Mouse (Mus musculus) E14TG2a.4 (cell line): ENCODE data around the gene Vnn3.

ENCODE experiments used
- H3K27me3 ChIP-seq: 2 replicates; pipeline ENCODE4 v1.6.1; 2014; ENCODE audit warnings: low read length, control low read depth; ENCODE audit not compliant: insufficient read depth
- H3K36me3 ChIP-seq: 2 replicates; pipeline ENCODE4 v1.6.1; 2014; ENCODE audit warnings: low read length, control low read depth; ENCODE audit not compliant: insufficient read depth
- H3K4me1 ChIP-seq: replicated peaks from 2 replicates; pipeline ENCODE4 v1.6.1; 2014; ENCODE audit warnings: low read depth, low read length, control low read depth
- H3K4me3 ChIP-seq: replicated peaks from 2 replicates; pipeline ENCODE4 v1.5.1; 2014; ENCODE audit warnings: mild to moderate bottlenecking, low read length
- H3K9me3 ChIP-seq: 2 replicates; pipeline ENCODE4 v1.6.1; 2014; ENCODE audit warnings: low read length, control low read depth
- CTCF ChIP-seq: conservative IDR thresholded peaks from 2 replicates; pipeline ENCODE4 v1.5.1; 2014; ENCODE audit warnings: low read length
- NANOG ChIP-seq: IDR thresholded peaks from 2 replicates; pipeline ENCODE4 v1.6.1; 2014; ENCODE audit warnings: borderline replicate concordance, low read length, mixed read lengths
- POU5F1 ChIP-seq: IDR thresholded peaks from 2 replicates; pipeline ENCODE4 v1.6.1; 2014; ENCODE audit warnings: low read length, borderline replicate concordance

Vnn3 gene

DNA sequence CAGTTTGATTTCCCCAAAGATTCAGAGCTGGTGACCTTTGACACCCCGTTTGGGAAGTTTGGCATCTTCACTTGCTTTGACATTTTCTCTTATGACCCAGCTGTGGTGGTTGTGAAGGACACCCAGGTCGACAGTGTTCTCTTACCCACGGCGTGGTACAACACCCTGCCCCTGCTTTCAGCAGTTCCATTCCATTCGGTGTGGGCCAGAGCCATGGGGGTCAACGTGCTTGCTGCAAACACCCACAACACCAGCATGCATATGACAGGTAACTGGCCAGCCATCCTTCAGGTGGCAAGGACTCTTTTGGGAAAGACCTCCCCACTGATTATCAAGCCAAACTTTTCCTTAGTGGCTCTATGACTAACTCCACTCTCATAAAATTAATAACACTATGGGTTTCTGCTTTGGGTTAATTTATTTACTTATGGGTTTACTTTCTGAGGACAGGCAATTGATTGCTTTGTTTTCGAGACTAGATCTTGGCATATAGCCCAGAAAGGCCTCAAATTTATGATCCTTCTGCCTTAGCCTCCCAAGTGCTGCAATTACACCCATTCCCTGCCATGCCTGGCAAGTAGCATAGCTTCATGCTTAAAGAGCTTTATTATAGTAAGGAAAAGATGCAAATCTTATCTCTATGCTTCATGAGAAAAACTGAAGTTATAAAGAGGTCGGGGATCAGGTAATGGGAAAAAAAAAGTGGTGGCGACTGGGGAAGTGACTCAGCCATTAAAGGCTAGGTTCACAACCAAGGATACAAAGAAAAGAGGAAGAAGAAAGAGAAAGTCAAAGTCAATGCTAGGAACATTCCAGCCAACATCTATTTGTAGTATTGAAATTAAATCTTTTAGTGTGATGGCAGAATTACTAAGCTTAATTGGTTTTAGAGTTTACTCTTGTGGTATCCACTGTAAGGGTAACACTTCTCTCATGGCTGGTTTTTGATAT is 13.4 kb downstream of the Vnn3 start:
- Histone ChIP-seq H3K9me3 (peaks cover 75% of the 10 kb centered on the region), H3K27me3 (no peaks in the 10 kb centered on the region), H3K36me3 (no peaks in the 10 kb centered on the region), H3K4me1 (no peaks in the 10 kb centered on the region), H3K4me3 (no peak overlapping the region)
- TF ChIP-seq CTCF (no peak), POU5F1 (no peak), NANOG (no peak)

DNA sequence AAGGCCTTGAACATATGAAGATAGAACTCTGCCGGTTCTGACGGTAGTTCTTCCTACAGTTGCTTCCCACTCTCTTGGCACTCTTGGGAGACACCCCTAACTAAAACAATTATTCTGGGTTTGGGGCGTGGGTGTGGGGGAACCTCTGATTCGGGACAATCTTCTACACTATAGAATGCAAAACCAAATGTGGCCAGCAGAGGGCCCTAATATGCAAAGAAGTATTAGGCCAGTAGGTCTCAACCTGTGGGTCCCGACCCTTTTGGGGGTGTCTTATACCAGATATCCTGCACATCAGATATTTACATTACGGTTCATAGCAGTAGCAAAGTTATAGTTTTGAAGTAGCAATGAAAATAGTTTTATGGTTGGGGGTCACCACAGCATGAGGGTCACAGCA is 29.4 kb downstream of the Vnn3 start:
- no peaks in the 10 kb centered on the region for H3K36me3 ChIP-seq
- H3K4me1 ChIP-seq = no peaks in the 10 kb centered on the region
- TF ChIP-seq NANOG = no peak
- no peak for TF ChIP-seq POU5F1
- no peak; the same call in 1 of the 2 replicates for TF ChIP-seq CTCF

GRCm38 (mm10) chr10:23884910-23885309 is 33.6 kb downstream of the Vnn3 start:
- Histone ChIP-seq H3K9me3 (peaks cover 24% of the 10 kb centered on the region), H3K36me3 (no peaks in the 10 kb centered on the region), H3K27me3 (no peaks in the 10 kb centered on the region), H3K4me1 (no peaks in the 10 kb centered on the region), H3K4me3 (no peak overlapping the region)
- TF ChIP-seq NANOG (no peak), POU5F1 (no peak), CTCF (no peak)

More for the DNA sequence above, 29.4 kb downstream of the Vnn3 start:
- Histone ChIP-seq H3K27me3 (no peaks in the 10 kb centered on the region), H3K4me3 (no peak overlapping the region), H3K9me3 (peaks cover 45% of the 10 kb centered on the region)

- H3K4me1 ChIP-seq = no peaks in the 10 kb centered on the region
- H3K4me3 ChIP-seq = no peak overlapping the region
- no peaks in the 10 kb centered on the region for H3K27me3 ChIP-seq
- no peaks in the 10 kb centered on the region for H3K36me3 ChIP-seq
- no peak for TF ChIP-seq CTCF
- no peak for TF ChIP-seq NANOG
- no peak for TF ChIP-seq POU5F1
- H3K9me3 ChIP-seq = peaks cover 13% of the 10 kb centered on the region; the same call in 1 of the 2 replicates
Observed at GRCm38 (mm10) chr10:23886060-23886459, 34.8 kb downstream of the Vnn3 start.

- TF ChIP-seq CTCF (no peak), POU5F1 (no peak), NANOG (no peak)
- no peak overlapping the region for H3K4me3 ChIP-seq
- H3K27me3 ChIP-seq = no peaks in the 10 kb centered on the region
- peaks cover 4% of the 10 kb centered on the region; the same call in 1 of the 2 replicates for H3K4me1 ChIP-seq
- H3K36me3 ChIP-seq = no peaks in the 10 kb centered on the region
- no peaks in the 10 kb centered on the region for H3K9me3 ChIP-seq
Observed at GRCm38 (mm10) chr10:23892987-23893386, 41.7 kb downstream of the Vnn3 start.

DNA sequence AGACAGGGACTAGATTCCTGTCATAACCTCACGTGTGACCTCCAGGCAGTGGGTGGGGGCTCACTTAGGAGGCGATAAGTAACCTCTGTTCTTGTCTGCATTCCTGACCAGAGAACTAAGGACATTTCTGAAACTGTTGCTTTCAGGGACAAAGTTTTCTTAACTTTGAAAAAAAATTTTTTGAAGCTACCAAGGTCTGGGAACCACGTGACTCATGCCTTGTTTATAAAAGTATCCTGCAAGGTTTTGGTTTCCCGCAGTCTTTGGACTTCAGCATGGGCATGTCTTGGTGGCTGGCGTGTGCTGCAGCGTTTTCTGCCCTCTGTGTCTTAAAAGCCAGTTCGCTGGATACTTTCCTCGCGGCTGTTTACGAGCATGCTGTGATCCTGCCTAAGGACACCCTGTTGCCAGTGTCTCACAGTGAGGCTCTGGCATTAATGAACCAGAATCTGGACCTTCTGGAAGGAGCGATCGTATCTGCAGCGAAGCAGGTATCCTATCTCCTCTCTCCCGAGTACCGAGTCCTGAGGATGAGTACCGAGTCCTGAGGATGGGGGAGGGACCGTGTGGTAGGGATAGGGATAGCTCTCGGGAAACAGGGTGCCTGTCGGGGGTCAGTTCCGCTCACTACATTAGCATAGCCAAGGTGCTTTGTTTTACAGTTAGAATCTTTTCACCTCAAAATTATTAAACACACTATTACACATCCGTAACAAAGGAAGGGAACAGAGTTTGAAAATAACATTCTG is 43.5 kb downstream of the Vnn3 start, which contains the start of gene Vnn1:
Gene Vnn1, plus strand, starts transcription at position 88 of the 749 bp plus-strand sequence.
- Histone ChIP-seq H3K9me3 (no peaks in the 10 kb centered on the region), H3K4me1 (peaks cover 4% of the 10 kb centered on the region; the same call in 1 of the 2 replicates), H3K36me3 (no peaks in the 10 kb centered on the region), H3K4me3 (no peak within 1 kb of the TSS), H3K27me3 (no peaks in the 10 kb centered on the region)
- TF ChIP-seq CTCF (no peak), POU5F1 (no peak), NANOG (no peak)

DNA sequence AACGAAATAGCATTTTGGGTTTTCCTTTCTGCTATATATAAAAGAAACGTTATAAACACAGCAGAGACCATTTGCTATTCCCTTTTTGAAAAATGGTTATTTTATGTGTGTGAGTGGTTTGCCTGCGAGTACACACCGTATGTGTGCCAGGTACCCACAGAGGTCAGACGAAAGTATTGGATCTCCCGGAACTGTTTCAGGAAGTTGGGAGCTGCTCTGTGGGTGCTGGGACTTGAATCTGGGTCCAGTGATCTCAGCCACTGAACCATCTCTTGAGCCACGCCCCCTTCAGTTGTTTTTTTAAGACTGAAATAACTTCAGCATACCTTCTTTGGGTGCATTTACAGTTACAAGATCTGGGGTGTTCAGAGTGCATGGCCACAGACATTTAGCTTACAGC is 44.1 kb downstream of the Vnn3 start:
- Histone ChIP-seq H3K4me3 (no peak overlapping the region), H3K36me3 (no peaks in the 10 kb centered on the region)
- TF ChIP-seq CTCF (no peak), POU5F1 (no peak), NANOG (no peak)

DNA sequence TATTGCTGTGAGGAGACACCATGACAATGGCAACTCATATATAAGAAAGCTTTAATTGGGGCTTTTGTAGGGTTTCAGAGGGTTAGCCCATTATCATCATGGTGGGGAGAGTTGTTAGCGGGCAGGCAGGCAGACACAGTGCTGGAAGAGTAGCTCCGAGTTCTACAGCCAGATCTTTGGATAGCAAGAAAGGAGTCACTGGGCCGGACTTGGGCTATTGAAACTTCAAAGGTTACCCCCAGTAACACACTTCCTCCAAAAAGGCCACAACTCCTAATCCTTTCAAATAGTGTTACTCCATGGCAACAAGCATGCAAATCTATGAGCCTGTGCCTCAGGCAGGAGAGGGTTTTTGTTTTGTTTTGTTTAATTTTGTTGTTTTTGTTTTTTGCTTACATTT is 49.9 kb downstream of the Vnn3 start:
- H3K4me1 ChIP-seq = no peaks in the 10 kb centered on the region
- H3K36me3 ChIP-seq = no peaks in the 10 kb centered on the region
- H3K9me3 ChIP-seq = peaks cover 5% of the 10 kb centered on the region; the same call in 1 of the 2 replicates
- no peaks in the 10 kb centered on the region for H3K27me3 ChIP-seq
- TF ChIP-seq NANOG = no peak
- H3K4me3 ChIP-seq = no peak overlapping the region

More for the DNA sequence above, 44.1 kb downstream of the Vnn3 start:
- Histone ChIP-seq H3K27me3 (no peaks in the 10 kb centered on the region), H3K4me1 (peaks cover 4% of the 10 kb centered on the region; the same call in 1 of the 2 replicates), H3K9me3 (no peaks in the 10 kb centered on the region)
